Mouse (Mus musculus): ENCODE data around the gene Wnt3a. TPM values are rescaled to one million over a fixed set of nuclear protein-coding genes. Genes with fewer than 3 reads are reported as not detected.
A peak's percentile ranks its signal among the peaks of the same experiment; 100 is the strongest.

Wnt3a gene
- total and polyA plus RNA-seq, 3 experiments, result not detected

GRCm38 (mm10) chr11:59239428-59239785 lies 51.1 kb downstream of the Wnt3a start:
- H3K9me3 ChIP-seq (replicated peaks; ENCODE audit: insufficient read depth, low read length), result no peaks in the 10 kb centered on the region
- H3K36me3 ChIP-seq (ENCODE audit: control insufficient read depth in 1 of 2, insufficient read depth in 2 of 2, low read length in 2 of 2), result no peaks in the 10 kb centered on the region
- H3K4me3 ChIP-seq (ENCODE audit: control insufficient read depth in 1 of 2, insufficient read depth in 1 of 2, low read depth in 2 of 2, low read length in 2 of 2), result no peak overlapping the region
- peaks cover 16 to 23% of the 10 kb centered on the region in 2 experiments for H3K27me3 ChIP-seq (ENCODE audit: control insufficient read depth in 1 of 2, insufficient read depth in 2 of 2, low read length in 2 of 2)
- H3K27ac ChIP-seq (ENCODE audit: control insufficient read depth, low read depth, low read length), result no peak overlapping the region
- H3K79me2 ChIP-seq (ENCODE audit: control insufficient read depth, insufficient read depth, low read length, poor library complexity), result no peaks in the 10 kb centered on the region
- DNase-seq (ENCODE audit: low read depth, low spot score), result no peak
- no peaks in the 10 kb centered on the region for H3K4me1 ChIP-seq (ENCODE audit: control insufficient read depth in 1 of 2, insufficient read depth in 2 of 2, low read length in 2 of 2)
- no peak for TF ChIP-seq RCOR1 (IDR thresholded peaks at IDR 0.05; ENCODE audit: low read depth, low read length)
- no peak for TF ChIP-seq MAFK (IDR thresholded peaks at IDR 0.05; ENCODE audit: borderline replicate concordance, low read depth, low read length)
- no peak for TF ChIP-seq TCF12 (IDR thresholded peaks at IDR 0.05; ENCODE audit: low read depth, low read length)
- no peak for TF ChIP-seq NELFE (IDR thresholded peaks at IDR 0.05; ENCODE audit: low read depth, low read length)
- no peak for TF ChIP-seq ZC3H11A (IDR thresholded peaks at IDR 0.05; ENCODE audit: low read depth, low read length)
- TF ChIP-seq E2F4 (IDR thresholded peaks at IDR 0.05; ENCODE audit: borderline replicate concordance, low read depth, low read length), result no peak
- TF ChIP-seq JUND (IDR thresholded peaks at IDR 0.05; ENCODE audit: low read depth, low read length), result no peak
- TF ChIP-seq KAT2A (conservative IDR thresholded peaks at IDR 0.05; ENCODE audit: low read depth, low read length), result no peak
- TF ChIP-seq MEF2A (IDR thresholded peaks at IDR 0.05; ENCODE audit: extremely low read depth, insufficient replicate concordance, low read depth, low read length, poor library complexity, severe bottlenecking), result no peak
- no peak for TF ChIP-seq MXI1 (IDR thresholded peaks at IDR 0.05; ENCODE audit: low read depth, low read length)
- TF ChIP-seq ETS1 (IDR thresholded peaks at IDR 0.05; ENCODE audit: low read depth, low read length), result no peak
- no peak for TF ChIP-seq CTCF (IDR thresholded peaks at IDR 0.05 in 2 of 3, conservative IDR thresholded peaks at IDR 0.05 in 1 of 3; ENCODE audit: control insufficient read depth in 1 of 3, insufficient read depth in 1 of 3, low read depth in 2 of 3, low read length in 3 of 3, poor library complexity in 1 of 3, severe bottlenecking in 1 of 3)
- no peak for TF ChIP-seq SIN3A (IDR thresholded peaks at IDR 0.05; ENCODE audit: low read length)
- no peak for TF ChIP-seq SMC3 (IDR thresholded peaks at IDR 0.05; ENCODE audit: low read depth, low read length)
- no peak for TF ChIP-seq ZNF384 (IDR thresholded peaks at IDR 0.05; ENCODE audit: low read depth, low read length)
- TF ChIP-seq ZMIZ1 (IDR thresholded peaks at IDR 0.05; ENCODE audit: low read depth, low read length), result no peak
- no peak for TF ChIP-seq USF1 (IDR thresholded peaks at IDR 0.05; ENCODE audit: low read depth, low read length)
- no peak for TF ChIP-seq CHD2 (IDR thresholded peaks at IDR 0.05; ENCODE audit: low read length)
- no peak for TF ChIP-seq USF2 (IDR thresholded peaks at IDR 0.05; ENCODE audit: borderline replicate concordance in 1 of 2, insufficient read depth in 1 of 2, low read depth in 1 of 2, low read length in 2 of 2)
- no peak overlapping the region for H3K9ac ChIP-seq (ENCODE audit: control insufficient read depth, low read depth, low read length, poor library complexity, severe bottlenecking)

GRCm38 (mm10) chr11:59238525-59239427 lies 51.8 kb downstream of the Wnt3a start:
- peaks cover 16 to 18% of the 10 kb centered on the region in 2 experiments for H3K27me3 ChIP-seq (ENCODE audit: control insufficient read depth in 1 of 2, insufficient read depth in 2 of 2, low read length in 2 of 2)
- H3K4me1 ChIP-seq (ENCODE audit: control insufficient read depth in 1 of 2, insufficient read depth in 2 of 2, low read length in 2 of 2), result no peaks in the 10 kb centered on the region
- DNase-seq (ENCODE audit: low read depth, low spot score), result peak; percentile 62
- H3K9ac ChIP-seq (ENCODE audit: control insufficient read depth, low read depth, low read length, poor library complexity, severe bottlenecking), result no peak overlapping the region
- H3K9me3 ChIP-seq (replicated peaks; ENCODE audit: insufficient read depth, low read length), result no peaks in the 10 kb centered on the region
- H3K79me2 ChIP-seq (ENCODE audit: control insufficient read depth, insufficient read depth, low read length, poor library complexity), result no peaks in the 10 kb centered on the region
- no peaks in the 10 kb centered on the region for H3K36me3 ChIP-seq (ENCODE audit: control insufficient read depth in 1 of 2, insufficient read depth in 2 of 2, low read length in 2 of 2)
- H3K4me3 ChIP-seq (ENCODE audit: control insufficient read depth in 1 of 2, insufficient read depth in 1 of 2, low read depth in 2 of 2, low read length in 2 of 2), result no peak overlapping the region
- H3K27ac ChIP-seq (ENCODE audit: control insufficient read depth, low read depth, low read length), result no peak overlapping the region
- TF ChIP-seq MAZ (IDR thresholded peaks at IDR 0.05; ENCODE audit: low read depth, low read length) (no peak), POLR2A (IDR thresholded peaks at IDR 0.05; ENCODE audit: control insufficient read depth in 1 of 2, insufficient read depth in 1 of 2, low read depth in 1 of 2, low read length in 2 of 2, poor library complexity in 1 of 2) (no peak), UBTF (IDR thresholded peaks at IDR 0.05; ENCODE audit: borderline replicate concordance, insufficient read depth, low read depth, low read length) (no peak), CTCF (IDR thresholded peaks at IDR 0.05 in 2 of 3, conservative IDR thresholded peaks at IDR 0.05 in 1 of 3; ENCODE audit: control insufficient read depth in 1 of 3, insufficient read depth in 1 of 3, low read depth in 2 of 3, low read length in 3 of 3, poor library complexity in 1 of 3, severe bottlenecking in 1 of 3) (peak; percentile 50 to 88 (median 88)), TBP (IDR thresholded peaks at IDR 0.05; ENCODE audit: low read depth, low read length) (no peak), ZNF384 (IDR thresholded peaks at IDR 0.05; ENCODE audit: low read depth, low read length) (no peak), USF2 (IDR thresholded peaks at IDR 0.05; ENCODE audit: borderline replicate concordance in 1 of 2, insufficient read depth in 1 of 2, low read depth in 1 of 2, low read length in 2 of 2) (peak in 1 of 2 experiments; percentile 66; a peak in 2 of 4 replicates), MAFK (IDR thresholded peaks at IDR 0.05; ENCODE audit: borderline replicate concordance, low read depth, low read length) (no peak), SIN3A (IDR thresholded peaks at IDR 0.05; ENCODE audit: low read length) (no peak), TAL1 (IDR thresholded peaks at IDR 0.05; ENCODE audit: low read length) (no peak), NELFE (IDR thresholded peaks at IDR 0.05; ENCODE audit: low read depth, low read length) (no peak), POLR2AphosphoS5 (IDR thresholded peaks at IDR 0.05; ENCODE audit: borderline replicate concordance, low read depth, low read length) (no peak), RAD21 (IDR thresholded peaks at IDR 0.05; ENCODE audit: low read depth, low read length) (peak; percentile 84), GATA1 (IDR thresholded peaks at IDR 0.05; ENCODE audit: low read depth, low read length) (0 out of 2 replicates have a peak, but pooled peaks have one; percentile 9), ETS1 (IDR thresholded peaks at IDR 0.05; ENCODE audit: low read depth, low read length) (no peak), RCOR1 (IDR thresholded peaks at IDR 0.05; ENCODE audit: low read depth, low read length) (no peak), HCFC1 (IDR thresholded peaks at IDR 0.05; ENCODE audit: low read depth, low read length) (no peak), JUND (IDR thresholded peaks at IDR 0.05; ENCODE audit: low read depth, low read length) (no peak)

All from MEL (cell line).